Mouse (Mus musculus): ENCODE results near the gene Acp2.

GRCm38 (mm10) chr2:91163532-91163931 is 39.2 kb upstream of the Acp2 start:
- TF ChIP-seq CTCF (IDR thresholded peaks at IDR 0.05; ENCODE audit: low read depth, low read length) (no peak), POLR2A (IDR thresholded peaks at IDR 0.05; ENCODE audit: extremely low read depth, insufficient read depth, low read length) (no peak)
